Mouse (Mus musculus): Measurements from ENCODE around the gene Pde6c. TPM values are rescaled to one million over a fixed set of nuclear protein-coding genes. Genes with fewer than 3 reads are reported as not detected.

Pde6c gene
- total and polyA plus RNA-seq, 3 experiments: not detected

GRCm38 (mm10) chr19:38223905-38224684 is 91.5 kb downstream of the Pde6c start, which contains the start of gene Fra10ac1 (continued):
- 0 out of 2 replicates have a peak, but pooled peaks have one; percentile 67 for TF ChIP-seq UBTF (IDR thresholded peaks at IDR 0.05; ENCODE audit: low read depth, low read length)
- peak; percentile 7; the same call in 1 of the 2 replicates for TF ChIP-seq NRF1 (IDR thresholded peaks at IDR 0.05; ENCODE audit: low read depth, low read length)
- peak; percentile 53; the same call in 1 of the 2 replicates for TF ChIP-seq NELFE (IDR thresholded peaks at IDR 0.05; ENCODE audit: low read depth, low read length)
- peak; percentile 6; the same call in 1 of the 2 replicates for TF ChIP-seq SMC3 (IDR thresholded peaks at IDR 0.05; ENCODE audit: low read depth, low read length)
- TF ChIP-seq TCF12 (IDR thresholded peaks at IDR 0.05; ENCODE audit: low read depth, low read length): peak; percentile 80
- TF ChIP-seq ELF1 (IDR thresholded peaks at IDR 0.05; ENCODE audit: low read depth, low read length): peak; percentile 87
- TF ChIP-seq PAX5 (IDR thresholded peaks at IDR 0.05; ENCODE audit: low read length): no peak
- peak; percentile 63; the same call in 1 of the 2 replicates for TF ChIP-seq IRF4 (IDR thresholded peaks at IDR 0.05; ENCODE audit: low read depth, low read length)
- TF ChIP-seq USF1 (IDR thresholded peaks at IDR 0.05; ENCODE audit: low read depth, low read length): no peak
- TF ChIP-seq CHD1 (IDR thresholded peaks at IDR 0.05; ENCODE audit: low read depth, low read length): no peak
- no peak for TF ChIP-seq USF2 (conservative IDR thresholded peaks at IDR 0.05; ENCODE audit: low read depth, low read length)
- TF ChIP-seq MAX (IDR thresholded peaks at IDR 0.05; ENCODE audit: low read length): peak; percentile 72; the same call in 1 of the 2 replicates
- no peak for TF ChIP-seq ZNF384 (IDR thresholded peaks at IDR 0.05; ENCODE audit: low read depth, low read length)
- TF ChIP-seq GABPA (IDR thresholded peaks at IDR 0.05; ENCODE audit: insufficient replicate concordance, low read depth, low read length): peak; percentile 5; the same call in 1 of the 2 replicates
- peak; percentile 92 for TF ChIP-seq MXI1 (IDR thresholded peaks at IDR 0.05; ENCODE audit: low read depth, low read length)
- peak; percentile 79 for TF ChIP-seq SIN3A (IDR thresholded peaks at IDR 0.05; ENCODE audit: low read length)

- in situ Hi-C loops (cut with MboI; ENCODE audit: low pct_ligation_motif_present, low pct_unique_long_range_greater_than_20kb, low sequenced_read_pairs): no loop called here
- dilution Hi-C loops (cut with MboI; ENCODE audit: extremely low pct_ligation_motif_present, extremely low pct_unique_long_range_greater_than_20kb, low sequenced_read_pairs): no loop called here
- Histone ChIP-seq H3K4me3 (replicated peaks in 1 of 3; ENCODE audit: low read depth in 2 of 3, low read length in 2 of 3, poor library complexity in 1 of 3) (peak overlapping the region in 2 of 3 experiments; percentile 72 to 92), H3K27me3 (replicated peaks) (no peaks in the 10 kb centered on the region), H3K9me3 (replicated peaks; ENCODE audit: low read length) (peaks cover 2% of the 10 kb centered on the region), H3K27ac (ENCODE audit: insufficient read depth, low read depth) (no peak overlapping the region), H3K36me3 (replicated peaks in 1 of 2; ENCODE audit: control insufficient read depth in 1 of 2, insufficient read depth in 1 of 2, low read length in 1 of 2) (peaks cover 2 to 15% of the 10 kb centered on the region in 2 experiments), H3K4me2 (ENCODE audit: insufficient read depth, low read depth, poor library complexity, severe bottlenecking) (peak overlapping the region; percentile 76), H3K9ac (ENCODE audit: insufficient read depth, low read depth) (peak overlapping the region; percentile 7), H3K79me2 (replicated peaks; ENCODE audit: control insufficient read depth, extremely low read depth, insufficient read depth, poor library complexity, severe bottlenecking) (peaks cover 3% of the 10 kb centered on the region), H3K4me1 (ENCODE audit: control insufficient read depth in 1 of 2, insufficient read depth in 2 of 2) (peaks cover 0 to 25% of the 10 kb centered on the region in 2 experiments; a peak in 3 of 4 replicates)
- no peak for DNase-seq (ENCODE audit: extremely low read depth)
- TF ChIP-seq HCFC1 (IDR thresholded peaks at IDR 0.05; ENCODE audit: low read depth, low read length) (no peak), CHD2 (IDR thresholded peaks at IDR 0.05; ENCODE audit: low read length) (no peak), GABPA (IDR thresholded peaks at IDR 0.05; ENCODE audit: insufficient replicate concordance, low read depth, low read length) (no peak), SIN3A (IDR thresholded peaks at IDR 0.05; ENCODE audit: low read length) (no peak), TCF12 (IDR thresholded peaks at IDR 0.05; ENCODE audit: low read depth, low read length) (no peak), ZKSCAN1 (IDR thresholded peaks at IDR 0.05; ENCODE audit: borderline replicate concordance, low read depth, low read length) (no peak), EP300 (IDR thresholded peaks at IDR 0.05; ENCODE audit: low read length) (no peak)
These were observed 92.1 kb downstream of the Pde6c start for GRCm38 (mm10) chr19:38224685-38225060.
